In genomic region chr1:60042796-60043469, GRCm38 (mm10) we compare ENCODE assay signal across 8 mouse cellular contexts. TPM values are rescaled to one million over a fixed set of nuclear protein-coding genes. Genes with fewer than 3 reads are reported as not detected.
DNase-seq lines count a peak whose midpoint lies in the region; ATAC-seq and TF ChIP-seq lines count a peak whose summit lies in the region.

Gene Ica1l, minus strand, starts transcription at chr1:60043184.

- H3K9me3 ChIP-seq in E14TG2a.4 (ENCODE audit: low read length): peaks cover 14% of the 10 kb centered on the region
- no peaks in the 10 kb centered on the region for H3K9me3 ChIP-seq in forebrain, embryonic 12.5 days
- H3K9me3 ChIP-seq in heart, postnatal 0 days (replicated peaks; ENCODE audit: control insufficient read depth, low read length): no peaks in the 10 kb centered on the region
- H3K9me3 ChIP-seq in liver, postnatal 0 days (ENCODE audit: low read length): no peaks in the 10 kb centered on the region
- H3K9me3 ChIP-seq in neural tube, embryonic 14.5 days (ENCODE audit: control insufficient read depth, low read length): no peaks in the 10 kb centered on the region

- peak within 1 kb of the TSS; percentile 82 for H3K9ac ChIP-seq in forebrain, embryonic 12.5 days
- H3K9ac ChIP-seq in heart, postnatal 0 days (replicated peaks; ENCODE audit: low read depth, low read length): peak within 1 kb of the TSS; percentile 60
- H3K9ac ChIP-seq in liver, postnatal 0 days (replicated peaks): peak within 1 kb of the TSS; percentile 23; the same call in 1 of the 2 replicates
- peak within 1 kb of the TSS; percentile 80 for H3K9ac ChIP-seq in neural tube, embryonic 14.5 days (replicated peaks; ENCODE audit: low read depth, low read length)

- TF ChIP-seq CTCF in E14TG2a.4 (conservative IDR thresholded peaks at IDR 0.05; ENCODE audit: low read length): no peak
- TF ChIP-seq CTCF in heart, postnatal 0 days (IDR thresholded peaks at IDR 0.05; ENCODE audit: low read depth): no peak
- TF ChIP-seq CTCF in liver, postnatal 0 days (IDR thresholded peaks at IDR 0.05; ENCODE audit: low read depth): no peak

- H3K27ac ChIP-seq in forebrain, embryonic 12.5 days: no peak within 1 kb of the TSS
- H3K27ac ChIP-seq in heart, postnatal 0 days (ENCODE audit: low read depth): no peak within 1 kb of the TSS
- no peak within 1 kb of the TSS for H3K27ac ChIP-seq in liver, postnatal 0 days (ENCODE audit: low read depth)
- peak within 1 kb of the TSS; percentile 73 for H3K27ac ChIP-seq in neural tube, embryonic 14.5 days (ENCODE audit: low read depth, low read length)

- peak; percentile 8 for DNase-seq in brain, embryonic 18.5 days (ENCODE audit: low read depth, low spot score)
- DNase-seq in heart, postnatal 0 days (ENCODE audit: low spot score): peak; percentile 16
- DNase-seq in kidney, postnatal 25 days: peak; percentile 48 to 74
- DNase-seq in liver, postnatal 0 days: peak; percentile 42
- DNase-seq in thymus, postnatal 0 days (ENCODE audit: low spot score): peak; percentile 65

- no peak for TF ChIP-seq EP300 in heart, postnatal 0 days (IDR thresholded peaks at IDR 0.05; ENCODE audit: low read depth)
- no peak for TF ChIP-seq EP300 in liver, postnatal 0 days (IDR thresholded peaks at IDR 0.05; ENCODE audit: low read depth)

- ATAC-seq in forebrain, embryonic 12.5 days (ENCODE audit: low FRiP score): peak; percentile 90
- peak; percentile 84 for ATAC-seq in heart, postnatal 0 days (ENCODE audit: insufficient read depth, low read depth)
- ATAC-seq in liver, postnatal 0 days: peak; percentile 64
- ATAC-seq in neural tube, embryonic 14.5 days (ENCODE audit: low read depth): peak; percentile 92

- H3K4me1 ChIP-seq in E14TG2a.4 (replicated peaks; ENCODE audit: low read depth, low read length): peaks cover 4% of the 10 kb centered on the region; the same call in 1 of the 2 replicates
- H3K4me1 ChIP-seq in forebrain, embryonic 12.5 days: 0 out of 2 replicates have a peak, but pooled peaks cover 7% of the 10 kb centered on the region
- no peaks in the 10 kb centered on the region for H3K4me1 ChIP-seq in heart, postnatal 0 days (ENCODE audit: control insufficient read depth, insufficient read depth)
- no peaks in the 10 kb centered on the region for H3K4me1 ChIP-seq in liver, postnatal 0 days (ENCODE audit: insufficient read depth)
- 0 out of 2 replicates have a peak, but pooled peaks cover 3% of the 10 kb centered on the region for H3K4me1 ChIP-seq in neural tube, embryonic 14.5 days (ENCODE audit: control insufficient read depth, insufficient read depth, low read length)

- peak within 1 kb of the TSS; percentile 91 for H3K4me2 ChIP-seq in forebrain, embryonic 12.5 days
- H3K4me2 ChIP-seq in heart, postnatal 0 days (ENCODE audit: low read depth, low read length): peak within 1 kb of the TSS; percentile 81
- peak within 1 kb of the TSS; percentile 92 for H3K4me2 ChIP-seq in liver, postnatal 0 days (ENCODE audit: low read depth, low read length)
- H3K4me2 ChIP-seq in neural tube, embryonic 14.5 days (ENCODE audit: low read depth, low read length): peak within 1 kb of the TSS; percentile 81

- WGBS in forebrain, embryonic 12.5 days: under 1% methylated on average over 52 of the region's 99 CpGs
- WGBS in heart, postnatal 0 days: 1% methylated on average over 42 of the region's 99 CpGs
- WGBS in liver, postnatal 0 days (ENCODE audit: insufficient replicate concordance): under 1% methylated on average over 56 of the region's 99 CpGs
- under 1% methylated on average over 78 of the region's 99 CpGs for WGBS in neural tube, embryonic 14.5 days

- peak within 1 kb of the TSS; percentile 82 for H3K4me3 ChIP-seq in E14TG2a.4 (replicated peaks; ENCODE audit: low read length)
- peak within 1 kb of the TSS; percentile 83 for H3K4me3 ChIP-seq in forebrain, embryonic 12.5 days (replicated peaks)
- peak within 1 kb of the TSS; percentile 78 for H3K4me3 ChIP-seq in heart, postnatal 0 days (ENCODE audit: low read depth, low read length)
- peak within 1 kb of the TSS; percentile 60 for H3K4me3 ChIP-seq in liver, postnatal 0 days (ENCODE audit: low read depth, low read length)
- peak within 1 kb of the TSS; percentile 82 for H3K4me3 ChIP-seq in neural tube, embryonic 14.5 days (ENCODE audit: low read depth, low read length)

- H3K36me3 ChIP-seq in E14TG2a.4 (ENCODE audit: insufficient read depth, low read length): no peaks in the 10 kb centered on the region
- H3K36me3 ChIP-seq in forebrain, embryonic 12.5 days (replicated peaks): no peaks in the 10 kb centered on the region
- no peaks in the 10 kb centered on the region for H3K36me3 ChIP-seq in heart, postnatal 0 days (replicated peaks; ENCODE audit: control insufficient read depth, insufficient read depth, low read length)
- no peaks in the 10 kb centered on the region for H3K36me3 ChIP-seq in liver, postnatal 0 days (replicated peaks; ENCODE audit: insufficient read depth, low read length)
- H3K36me3 ChIP-seq in neural tube, embryonic 14.5 days (ENCODE audit: control insufficient read depth, insufficient read depth, low read length): no peaks in the 10 kb centered on the region

- H3K27me3 ChIP-seq in E14TG2a.4 (ENCODE audit: insufficient read depth, low read length): peaks cover 20% of the 10 kb centered on the region
- H3K27me3 ChIP-seq in forebrain, embryonic 12.5 days: peaks cover 19% of the 10 kb centered on the region
- peaks cover 15% of the 10 kb centered on the region for H3K27me3 ChIP-seq in heart, postnatal 0 days (ENCODE audit: control insufficient read depth, insufficient read depth, low read length)
- peaks cover 26% of the 10 kb centered on the region for H3K27me3 ChIP-seq in liver, postnatal 0 days (ENCODE audit: insufficient read depth, low read length)
- H3K27me3 ChIP-seq in neural tube, embryonic 14.5 days (ENCODE audit: control insufficient read depth, insufficient read depth, low read length): no peaks in the 10 kb centered on the region

RNA-seq across cellular contexts. Expression of gene Ica1l, which starts in this region (rescaled TPM):
- 5.5 and 6.2 TPM in 2 replicates for polyA plus RNA-seq in forebrain, embryonic 12.5 days (2016; fragmentation: Nextera tagmentation; extraction: Ambion mirVana)
- not detected in 2 replicates for total RNA-seq in heart, postnatal 0 days (2014; rRNA removed; ENCODE audit: low replicate concordance)
- polyA plus RNA-seq in heart, postnatal 0 days (2015; fragmentation: Nextera tagmentation; extraction: Ambion mirVana): 0.19 and 0.20 TPM in 2 replicates
- 0.16 and 0.26 TPM in 2 replicates for polyA plus RNA-seq in liver, postnatal 0 days (2015; fragmentation: Nextera tagmentation; extraction: Ambion mirVana)
- 50.2 and 60.2 TPM in 2 replicates for polyA plus RNA-seq in neural tube, embryonic 14.5 days (2014; fragmentation: Nextera tagmentation; extraction: Ambion mirVana)
- 1.7 and 3.1 TPM in 2 replicates for polyA plus RNA-seq in thymus, postnatal 0 days (2015; fragmentation: Nextera tagmentation; extraction: Ambion mirVana)

Comparison
In these comparisons a context has a peak if more than half of its experiments do, and no peak if none do; other contexts are left out.
1. Peak in DNase-seq, ATAC-seq, H3K4me3 ChIP-seq, H3K9ac ChIP-seq and H3K4me2 ChIP-seq in heart, postnatal 0 days; RNA of the gene not detected or under 1 TPM.
2. Peak in DNase-seq, ATAC-seq, H3K4me3 ChIP-seq, H3K9ac ChIP-seq and H3K4me2 ChIP-seq in liver, postnatal 0 days; RNA of the gene not detected or under 1 TPM.
3. DNase-seq: peak in every context shown above with its lines; median percentile 65 in thymus, postnatal 0 days; 61 in kidney, postnatal 25 days; 42 in liver, postnatal 0 days; 16 in heart, postnatal 0 days; 8 in brain, embryonic 18.5 days.
4. H3K9ac ChIP-seq: peak in every context shown above with its lines; median percentile 82 in forebrain, embryonic 12.5 days; 80 in neural tube, embryonic 14.5 days; 60 in heart, postnatal 0 days; 23 in liver, postnatal 0 days.